ENCODE assay signal across 9 mouse cellular contexts in genomic region chr7:72498562-72499230, GRCm38 (mm10).
DNase-seq lines count a peak whose midpoint lies in the region; ATAC-seq lines count a peak whose summit lies in the region.
"Had no signal": no experiment of that assay in that cellular context is flagged by ENCODE, and none has a peak within 500 bp of the region (broad histone marks: within the 10 kb centered on the region; RNA-seq: fewer than 3 reads in every experiment).

No protein-coding gene starts in this region.

- no peaks in the 10 kb centered on the region for H3K9me3 ChIP-seq in stomach, embryonic 16.5 days (replicated peaks; ENCODE audit: control insufficient read depth, low read length)

- no peak overlapping the region for H3K4me3 ChIP-seq in stomach, embryonic 16.5 days (replicated peaks; ENCODE audit: low read length)
- H3K4me3 ChIP-seq: layer of hippocampus, adult 2 months had no signal

- peaks cover 16% of the 10 kb centered on the region for H3K4me1 ChIP-seq in stomach, embryonic 16.5 days (ENCODE audit: control insufficient read depth, insufficient read depth, low read length)

- 51% methylated on average over 4 of the region's 4 CpGs for WGBS in stomach, embryonic 16.5 days

- H3K4me2 ChIP-seq in stomach, embryonic 16.5 days (ENCODE audit: low read depth, low read length) = no peak overlapping the region

- H3K27me3 ChIP-seq in stomach, embryonic 16.5 days (ENCODE audit: control insufficient read depth, insufficient read depth, low read length) = no peaks in the 10 kb centered on the region

- peak overlapping the region; percentile 5; the same call in 1 of the 2 replicates for H3K27ac ChIP-seq in stomach, embryonic 16.5 days (ENCODE audit: low read length)
- H3K27ac ChIP-seq: layer of hippocampus, adult 2 months had no signal

- peak; percentile 27 for DNase-seq in cerebellum, postnatal 14 days
- DNase-seq in cerebellum, adult 9-10 months = no peak
- peak; percentile 3 for DNase-seq in right cerebral cortex, adult 18-20 months
- DNase-seq in right cerebral cortex, postnatal 4 days = no peak
- peak; percentile 24 for DNase-seq in layer of hippocampus, adult 9-11 months
- no peak for DNase-seq in spleen, postnatal 4 days (ENCODE audit: low spot score in 2 of 2)
- no peak for DNase-seq in left cerebral cortex, adult 11 months (ENCODE audit: low spot score)

- no peak for ATAC-seq in stomach, embryonic 16.5 days (ENCODE audit: insufficient read depth, low FRiP score)

- no peak overlapping the region for H3K9ac ChIP-seq in stomach, embryonic 16.5 days (ENCODE audit: low read length)

- H3K36me3 ChIP-seq in stomach, embryonic 16.5 days (ENCODE audit: control insufficient read depth, insufficient read depth, low read length) = no peaks in the 10 kb centered on the region

Comparison
In these comparisons a context has a peak if more than half of its experiments do, and no peak if none do; other contexts are left out.
1. DNase-seq: peak in cerebellum, postnatal 14 days (2 of 2), right cerebral cortex, adult 18-20 months (single experiment) and layer of hippocampus, adult 9-11 months (single experiment); none in cerebellum, adult 9-10 months (single experiment), right cerebral cortex, postnatal 4 days (single experiment), spleen, postnatal 4 days (0 of 2) and left cerebral cortex, adult 11 months (single experiment).